Mouse (Mus musculus): ENCODE data around the gene Exoc3. TPM values are rescaled to one million over a fixed set of nuclear protein-coding genes. Genes with fewer than 3 reads are reported as not detected.
A peak's percentile ranks its signal among the peaks of the same experiment; 100 is the strongest.

The Exoc3 gene
- polyA plus RNA-seq, 1 experiment: 28.4 TPM

DNA sequence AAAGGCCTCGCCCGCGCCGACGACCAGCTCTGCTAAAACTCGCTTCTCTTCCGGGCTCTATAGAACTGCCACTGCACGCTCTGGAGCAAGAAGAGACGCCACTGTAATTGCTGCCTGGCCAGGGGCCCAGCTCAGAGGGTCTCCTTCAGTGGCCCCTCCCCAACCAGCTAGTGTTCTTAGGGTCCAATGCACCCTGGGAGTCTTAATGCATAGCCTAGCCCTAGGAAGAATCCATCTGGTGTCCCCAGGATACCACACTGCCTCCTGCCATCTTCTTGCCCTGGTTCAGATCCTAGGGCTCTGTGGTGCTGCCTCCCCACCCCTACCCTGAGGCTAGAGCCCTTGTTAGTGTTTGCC, 41.5 kb downstream of the Exoc3 start:
- Histone ChIP-seq H3K27ac (ENCODE audit: control insufficient read depth, insufficient read depth, low read depth, low read length) (no peak overlapping the region), H3K27me3 (ENCODE audit: control insufficient read depth, insufficient read depth, low read length) (no peaks in the 10 kb centered on the region), H3K36me3 (ENCODE audit: control insufficient read depth, insufficient read depth, low read length) (no peaks in the 10 kb centered on the region; the same call in 1 of the 2 replicates), H3K4me3 (ENCODE audit: control insufficient read depth, low read depth, low read length) (peak overlapping the region; percentile 53), H3K4me1 (ENCODE audit: control insufficient read depth, insufficient read depth, low read length) (peaks cover 15% of the 10 kb centered on the region)
- TF ChIP-seq CTCF (IDR thresholded peaks at IDR 0.05; ENCODE audit: control insufficient read depth, insufficient read depth, insufficient replicate concordance, low read depth, low read length): no peak
- TF ChIP-seq POLR2A (IDR thresholded peaks at IDR 0.05; ENCODE audit: control insufficient read depth, low read depth, low read length): no peak

DNA sequence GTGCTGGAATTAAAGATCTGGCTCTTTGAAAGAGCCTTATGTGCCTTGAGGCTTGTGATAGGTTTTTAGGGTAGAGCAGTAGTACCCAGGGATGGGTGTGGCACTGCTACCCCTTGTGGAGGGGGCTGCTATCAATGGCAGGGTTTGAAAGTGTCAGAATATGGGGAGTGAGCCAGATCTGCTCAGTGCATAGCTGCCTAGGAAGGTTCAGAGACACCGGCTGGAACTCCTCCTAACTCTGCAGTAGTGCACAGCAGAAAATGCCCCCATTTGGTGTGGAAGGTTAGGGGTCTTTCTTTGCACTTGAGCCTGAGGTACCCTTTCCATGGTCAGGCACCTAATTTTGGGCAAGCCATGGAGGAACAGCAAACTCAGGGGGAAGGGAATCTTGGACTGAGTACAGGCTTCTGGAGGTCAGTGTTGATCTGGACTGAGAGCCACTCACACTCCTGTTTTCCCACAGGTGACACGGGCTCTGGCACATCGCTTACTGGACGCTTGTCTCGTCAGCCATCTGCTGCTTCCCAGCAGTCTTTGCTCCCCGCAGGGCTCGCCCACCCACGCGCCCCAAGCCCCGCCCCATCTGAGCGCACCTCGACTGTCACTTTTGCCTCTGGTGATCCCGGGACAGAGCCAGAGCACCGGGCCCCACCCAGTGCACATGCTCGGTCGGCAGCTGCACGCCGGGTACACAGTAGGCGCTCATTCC, 42.0 kb downstream of the Exoc3 start:
- TF ChIP-seq CTCF (IDR thresholded peaks at IDR 0.05; ENCODE audit: control insufficient read depth, insufficient read depth, insufficient replicate concordance, low read depth, low read length) (no peak), POLR2A (IDR thresholded peaks at IDR 0.05; ENCODE audit: control insufficient read depth, low read depth, low read length) (no peak)
- Histone ChIP-seq H3K4me3 (ENCODE audit: control insufficient read depth, low read depth, low read length) (peak overlapping the region; percentile 53), H3K27ac (ENCODE audit: control insufficient read depth, insufficient read depth, low read depth, low read length) (peak overlapping the region; percentile 16; the same call in 1 of the 2 replicates), H3K4me1 (ENCODE audit: control insufficient read depth, insufficient read depth, low read length) (peaks cover 15% of the 10 kb centered on the region), H3K27me3 (ENCODE audit: control insufficient read depth, insufficient read depth, low read length) (no peaks in the 10 kb centered on the region), H3K36me3 (ENCODE audit: control insufficient read depth, insufficient read depth, low read length) (no peaks in the 10 kb centered on the region)

DNA sequence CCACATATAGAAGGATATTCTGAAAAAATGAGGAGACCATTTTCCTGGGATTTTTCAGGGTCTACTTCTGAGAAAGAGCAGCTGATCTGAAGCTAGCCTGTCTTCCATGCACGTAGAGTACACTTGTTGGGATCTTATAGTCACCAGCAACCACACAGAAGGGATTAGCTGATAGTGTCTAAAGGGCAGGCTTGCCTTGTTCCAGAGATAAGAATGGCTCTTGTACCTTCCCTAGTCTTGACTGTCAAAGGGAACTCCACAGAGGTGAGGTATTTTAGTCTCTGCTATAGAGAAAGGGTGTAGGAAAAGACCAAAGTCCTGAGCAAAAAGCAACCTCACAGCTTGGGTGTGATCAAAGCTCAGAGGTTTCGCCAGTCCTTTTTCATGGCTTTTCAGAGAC, 61.2 kb downstream of the Exoc3 start:
- H3K27me3 ChIP-seq (ENCODE audit: control insufficient read depth, insufficient read depth, low read length): no peaks in the 10 kb centered on the region
- H3K4me3 ChIP-seq (ENCODE audit: control insufficient read depth, low read depth, low read length): no peak overlapping the region
- H3K27ac ChIP-seq (ENCODE audit: control insufficient read depth, insufficient read depth, low read depth, low read length): no peak overlapping the region
- no peaks in the 10 kb centered on the region for H3K4me1 ChIP-seq (ENCODE audit: control insufficient read depth, insufficient read depth, low read length)
- TF ChIP-seq POLR2A (IDR thresholded peaks at IDR 0.05; ENCODE audit: control insufficient read depth, low read depth, low read length): no peak
- no peak for TF ChIP-seq CTCF (IDR thresholded peaks at IDR 0.05; ENCODE audit: control insufficient read depth, insufficient read depth, insufficient replicate concordance, low read depth, low read length)
- no peaks in the 10 kb centered on the region for H3K36me3 ChIP-seq (ENCODE audit: control insufficient read depth, insufficient read depth, low read length)

DNA sequence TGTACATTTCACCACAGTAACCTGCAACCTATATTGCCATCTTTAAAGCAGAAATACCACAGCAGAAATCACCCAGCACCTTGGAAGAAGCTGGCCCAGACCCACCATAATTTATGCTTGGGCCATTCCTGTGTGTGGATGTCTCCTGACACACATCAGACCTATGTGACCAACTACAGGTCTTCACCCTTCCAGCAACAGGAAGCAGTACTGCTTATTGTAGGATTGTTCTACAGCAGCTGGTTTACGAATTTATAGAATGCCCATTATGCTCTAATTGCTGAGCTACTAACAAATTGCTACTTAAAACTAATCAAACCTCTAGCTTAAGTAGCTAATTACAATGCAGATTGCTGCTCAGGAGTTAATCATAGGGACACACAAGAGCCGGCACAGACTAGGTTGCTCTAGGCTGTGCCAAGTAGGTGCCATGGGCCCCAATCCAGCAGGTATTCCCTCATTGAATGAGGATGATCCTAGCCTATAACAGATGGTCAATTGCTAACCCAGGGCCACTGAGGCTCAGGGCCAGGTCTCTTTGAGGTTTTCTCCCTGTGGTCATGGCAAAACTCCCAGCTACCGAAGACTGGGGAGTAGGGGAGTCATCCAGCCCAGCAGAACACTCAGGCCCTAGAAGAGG, 62.4 kb downstream of the Exoc3 start:
- TF ChIP-seq CTCF (IDR thresholded peaks at IDR 0.05; ENCODE audit: control insufficient read depth, insufficient read depth, insufficient replicate concordance, low read depth, low read length): no peak
- TF ChIP-seq POLR2A (IDR thresholded peaks at IDR 0.05; ENCODE audit: control insufficient read depth, low read depth, low read length): no peak
- Histone ChIP-seq H3K27me3 (ENCODE audit: control insufficient read depth, insufficient read depth, low read length) (no peaks in the 10 kb centered on the region), H3K4me3 (ENCODE audit: control insufficient read depth, low read depth, low read length) (no peak overlapping the region), H3K36me3 (ENCODE audit: control insufficient read depth, insufficient read depth, low read length) (no peaks in the 10 kb centered on the region), H3K27ac (ENCODE audit: control insufficient read depth, insufficient read depth, low read depth, low read length) (no peak overlapping the region), H3K4me1 (ENCODE audit: control insufficient read depth, insufficient read depth, low read length) (no peaks in the 10 kb centered on the region)

- H3K27ac ChIP-seq (ENCODE audit: control insufficient read depth, insufficient read depth, low read depth, low read length): no peak overlapping the region
Observed at GRCm38 (mm10) chr13:74144120-74144884, 64.2 kb downstream of the Exoc3 start.

GRCm38 (mm10) chr13:74143282-74143681, 65.2 kb downstream of the Exoc3 start:
- H3K4me3 ChIP-seq (ENCODE audit: control insufficient read depth, low read depth, low read length): no peak overlapping the region
- no peaks in the 10 kb centered on the region for H3K4me1 ChIP-seq (ENCODE audit: control insufficient read depth, insufficient read depth, low read length)
- no peak overlapping the region for H3K27ac ChIP-seq (ENCODE audit: control insufficient read depth, insufficient read depth, low read depth, low read length)
- TF ChIP-seq POLR2A (IDR thresholded peaks at IDR 0.05; ENCODE audit: control insufficient read depth, low read depth, low read length) (no peak), CTCF (IDR thresholded peaks at IDR 0.05; ENCODE audit: control insufficient read depth, insufficient read depth, insufficient replicate concordance, low read depth, low read length) (no peak)
- no peaks in the 10 kb centered on the region for H3K27me3 ChIP-seq (ENCODE audit: control insufficient read depth, insufficient read depth, low read length)
- no peaks in the 10 kb centered on the region for H3K36me3 ChIP-seq (ENCODE audit: control insufficient read depth, insufficient read depth, low read length)

More at GRCm38 (mm10) chr13:74144120-74144884, 64.2 kb downstream of the Exoc3 start:
- Histone ChIP-seq H3K27me3 (ENCODE audit: control insufficient read depth, insufficient read depth, low read length) (no peaks in the 10 kb centered on the region), H3K4me1 (ENCODE audit: control insufficient read depth, insufficient read depth, low read length) (no peaks in the 10 kb centered on the region), H3K4me3 (ENCODE audit: control insufficient read depth, low read depth, low read length) (no peak overlapping the region), H3K36me3 (ENCODE audit: control insufficient read depth, insufficient read depth, low read length) (no peaks in the 10 kb centered on the region)
- TF ChIP-seq POLR2A (IDR thresholded peaks at IDR 0.05; ENCODE audit: control insufficient read depth, low read depth, low read length) (no peak), CTCF (IDR thresholded peaks at IDR 0.05; ENCODE audit: control insufficient read depth, insufficient read depth, insufficient replicate concordance, low read depth, low read length) (no peak)

DNA sequence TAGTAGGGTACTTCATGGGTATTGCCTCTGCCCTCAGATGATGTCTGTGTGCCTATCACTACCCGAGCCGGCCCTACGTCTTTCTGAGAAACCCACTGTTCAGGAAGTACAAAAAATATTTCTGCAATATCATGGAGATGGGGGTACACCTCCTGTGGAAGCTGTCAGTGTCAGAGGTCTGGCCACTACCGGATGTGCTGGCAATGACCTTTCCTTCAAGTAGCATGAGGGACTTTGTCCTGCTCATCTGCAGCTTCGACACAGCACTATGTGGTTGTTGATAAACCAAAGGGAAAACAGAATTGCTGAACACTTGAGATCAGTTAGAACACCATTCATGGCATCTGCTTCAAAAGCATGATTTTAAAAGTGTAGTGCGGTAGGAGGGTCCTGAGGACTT, 67.7 kb downstream of the Exoc3 start:
- Histone ChIP-seq H3K4me3 (ENCODE audit: control insufficient read depth, low read depth, low read length) (no peak overlapping the region), H3K27ac (ENCODE audit: control insufficient read depth, insufficient read depth, low read depth, low read length) (no peak overlapping the region), H3K36me3 (ENCODE audit: control insufficient read depth, insufficient read depth, low read length) (no peaks in the 10 kb centered on the region), H3K27me3 (ENCODE audit: control insufficient read depth, insufficient read depth, low read length) (no peaks in the 10 kb centered on the region), H3K4me1 (ENCODE audit: control insufficient read depth, insufficient read depth, low read length) (no peaks in the 10 kb centered on the region)
- TF ChIP-seq POLR2A (IDR thresholded peaks at IDR 0.05; ENCODE audit: control insufficient read depth, low read depth, low read length) (no peak), CTCF (IDR thresholded peaks at IDR 0.05; ENCODE audit: control insufficient read depth, insufficient read depth, insufficient replicate concordance, low read depth, low read length) (no peak)
